Mouse (Mus musculus): ENCODE results near the gene Esam. TPM values are rescaled to one million over a fixed set of nuclear protein-coding genes. Genes with fewer than 3 reads are reported as not detected.
A peak's percentile ranks its signal among the peaks of the same experiment; 100 is the strongest.

Gene Esam
- polyA plus RNA-seq (2016; fragmentation: Nextera tagmentation; extraction: Ambion mirVana), result 26.9 and 27.0 TPM in 2 replicates

DNA sequence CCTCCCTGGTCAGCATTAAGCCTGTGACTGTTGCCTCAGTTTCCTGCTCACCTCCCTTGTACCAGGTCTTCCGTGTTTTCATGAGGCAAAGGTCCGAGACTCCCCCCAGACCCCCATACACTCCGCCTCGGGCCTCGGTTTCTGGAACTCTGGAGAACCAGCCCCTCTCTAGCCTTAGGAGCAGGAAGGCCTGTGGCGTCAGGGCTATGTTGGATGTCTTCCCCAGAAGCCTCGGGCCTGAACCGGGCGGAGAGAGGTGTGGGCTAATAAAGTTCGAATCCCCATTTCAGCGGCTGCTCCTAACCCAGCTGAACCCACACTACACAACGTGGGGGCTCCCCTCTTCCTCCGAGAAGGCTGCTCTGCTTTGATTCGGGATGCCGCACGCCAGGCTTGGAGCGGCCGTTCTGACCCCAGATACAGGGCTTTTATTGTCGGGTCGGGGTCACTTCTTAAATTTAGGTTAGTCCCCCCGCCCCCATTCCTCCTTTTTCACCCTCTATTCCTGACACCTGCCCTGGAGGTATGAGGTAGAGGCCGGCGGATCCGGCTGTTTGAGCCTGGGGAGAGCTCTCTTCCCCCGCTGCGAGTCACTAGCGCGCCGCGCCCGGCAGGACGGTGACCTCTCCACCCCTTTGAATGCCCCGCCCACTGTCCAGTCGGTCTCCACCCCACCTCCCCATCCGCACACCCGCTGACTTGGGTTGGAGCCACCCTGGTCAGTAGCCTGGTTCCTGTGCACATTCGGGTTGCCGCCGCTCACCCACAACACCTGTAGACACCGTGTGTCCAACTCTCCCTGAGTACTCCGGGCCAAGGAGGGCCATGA lies at the start of gene Esam:
Esam (plus strand) TSS at position 683 of the 829 bp plus-strand sequence.
- Histone ChIP-seq H3K4me1 (peaks cover 42% of the 10 kb centered on the region), H3K27me3 (ENCODE audit: poor library complexity, severe bottlenecking) (peaks cover 76% of the 10 kb centered on the region), H3K4me3 (peak within 1 kb of the TSS; percentile 46), H3K36me3 (replicated peaks) (peaks cover 37% of the 10 kb centered on the region), H3K9me3 (peaks cover 7% of the 10 kb centered on the region; the same call in 1 of the 2 replicates), H3K27ac (0 out of 2 replicates have a peak within 1 kb of the TSS, but pooled peaks have one; percentile 26)
- WGBS, result 2% methylated on average over 41 of the region's 41 CpGs
- peak; percentile 33 for DNase-seq (ENCODE audit: extremely low spot score, low spot score)

DNA sequence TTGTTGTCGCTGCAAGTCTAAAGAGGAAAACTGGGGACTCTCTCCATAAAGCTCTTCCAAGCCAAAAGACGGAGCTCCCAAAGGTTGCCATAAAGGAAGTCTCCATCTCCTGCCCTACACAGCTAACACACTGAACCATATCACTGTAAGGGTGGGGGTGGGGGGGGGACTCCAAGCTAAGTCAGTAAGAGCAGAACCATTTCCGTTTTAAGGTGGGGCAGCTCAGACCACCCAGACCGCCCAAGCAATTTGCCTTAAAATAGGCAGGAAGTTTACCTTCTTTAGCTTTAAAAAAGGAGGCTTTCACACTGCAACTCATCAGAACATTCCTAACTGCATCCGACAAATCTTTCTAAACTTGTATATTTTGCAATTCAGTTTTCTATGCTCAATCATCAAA lies 42.7 kb upstream of the Esam start:
- 80% methylated on average over 5 of the region's 5 CpGs for WGBS
- no peak overlapping the region for H3K4me3 ChIP-seq
- no peaks in the 10 kb centered on the region; the same call in 1 of the 2 replicates for H3K9me3 ChIP-seq
- H3K27ac ChIP-seq, result no peak overlapping the region
- peaks cover 19% of the 10 kb centered on the region for H3K4me1 ChIP-seq
- no peaks in the 10 kb centered on the region for H3K27me3 ChIP-seq (ENCODE audit: poor library complexity, severe bottlenecking)
- DNase-seq (ENCODE audit: extremely low spot score, low spot score), result no peak
- H3K36me3 ChIP-seq (replicated peaks), result no peaks in the 10 kb centered on the region

DNA sequence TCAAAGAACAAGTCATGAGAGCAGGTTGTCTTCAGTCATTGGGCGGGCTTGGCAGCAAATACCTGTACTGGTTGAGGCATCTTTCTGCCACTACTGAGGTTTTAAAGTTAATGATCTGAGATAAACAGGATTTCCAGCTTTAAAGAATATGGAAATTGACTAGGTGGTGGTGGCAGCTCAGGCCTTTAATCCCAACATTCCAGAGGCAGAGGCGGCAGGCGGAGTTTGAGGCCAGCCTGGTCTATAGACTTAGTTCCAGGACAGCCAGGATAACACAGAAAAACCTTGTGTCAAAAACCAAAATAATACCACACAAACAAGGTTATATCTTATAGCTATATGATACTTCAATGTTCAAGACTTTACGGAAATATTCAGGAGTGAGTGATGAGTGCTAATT lies 39.8 kb upstream of the Esam start:
- Histone ChIP-seq H3K4me1 (peaks cover 34% of the 10 kb centered on the region), H3K27ac (peak overlapping the region; percentile 99; the same call in 1 of the 2 replicates), H3K4me3 (peak overlapping the region; percentile 99), H3K9me3 (no peaks in the 10 kb centered on the region; the same call in 1 of the 2 replicates), H3K36me3 (replicated peaks) (peaks cover 16% of the 10 kb centered on the region), H3K27me3 (ENCODE audit: poor library complexity, severe bottlenecking) (no peaks in the 10 kb centered on the region)
- WGBS, result 33% methylated on average over 4 of the region's 4 CpGs
- no peak for DNase-seq (ENCODE audit: extremely low spot score, low spot score)

DNA sequence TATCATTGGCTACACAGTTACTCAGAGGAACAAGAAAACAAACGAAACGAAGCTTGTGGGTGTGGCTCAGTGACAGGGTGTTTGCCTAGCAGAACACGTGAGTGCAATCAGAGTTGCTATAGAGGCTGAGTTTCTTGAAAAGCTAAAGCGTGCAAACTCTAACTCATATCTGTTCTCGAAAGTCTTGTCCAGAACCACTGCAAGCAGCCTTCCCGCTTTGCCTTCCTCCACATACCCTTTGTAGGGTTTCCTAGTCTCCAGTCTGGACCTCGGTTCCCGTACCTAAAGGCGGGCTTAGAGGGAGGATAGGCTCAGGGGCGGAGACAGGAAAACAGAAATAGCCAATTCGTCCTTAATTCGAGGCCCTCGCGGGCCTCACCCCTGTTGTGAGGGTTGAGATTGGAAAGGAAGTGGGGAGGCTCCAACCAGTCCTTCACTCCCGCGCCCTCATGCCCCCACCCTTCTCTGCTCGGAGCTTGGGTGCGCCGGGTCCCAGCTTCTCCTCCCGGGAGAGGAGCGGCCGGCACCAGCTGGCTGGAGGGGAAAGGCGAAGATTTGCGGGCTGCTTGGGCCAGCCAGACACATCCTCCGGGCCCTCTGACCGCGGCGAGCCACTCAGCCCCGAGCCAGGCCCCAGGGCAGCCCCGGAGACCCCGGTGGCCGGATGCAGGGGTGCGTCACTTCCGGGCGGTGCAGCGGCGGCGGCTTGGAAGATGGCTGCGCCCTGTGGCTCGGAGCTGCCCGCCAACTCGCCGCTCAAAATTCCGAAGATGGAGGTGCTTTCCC lies 39.1 kb upstream of the Esam start, which contains the start of gene Msantd2:
Msantd2 (plus strand) TSS at position 709 of the 786 bp plus-strand sequence.
- Histone ChIP-seq H3K4me1 (peaks cover 34% of the 10 kb centered on the region), H3K9me3 (no peaks in the 10 kb centered on the region; the same call in 1 of the 2 replicates), H3K27ac (peak within 1 kb of the TSS; percentile 99), H3K27me3 (ENCODE audit: poor library complexity, severe bottlenecking) (no peaks in the 10 kb centered on the region), H3K4me3 (peak within 1 kb of the TSS; percentile 99), H3K36me3 (replicated peaks) (peaks cover 23% of the 10 kb centered on the region)
- DNase-seq (ENCODE audit: extremely low spot score, low spot score), result peak; percentile 94
- under 1% methylated on average over 44 of the region's 44 CpGs for WGBS

DNA sequence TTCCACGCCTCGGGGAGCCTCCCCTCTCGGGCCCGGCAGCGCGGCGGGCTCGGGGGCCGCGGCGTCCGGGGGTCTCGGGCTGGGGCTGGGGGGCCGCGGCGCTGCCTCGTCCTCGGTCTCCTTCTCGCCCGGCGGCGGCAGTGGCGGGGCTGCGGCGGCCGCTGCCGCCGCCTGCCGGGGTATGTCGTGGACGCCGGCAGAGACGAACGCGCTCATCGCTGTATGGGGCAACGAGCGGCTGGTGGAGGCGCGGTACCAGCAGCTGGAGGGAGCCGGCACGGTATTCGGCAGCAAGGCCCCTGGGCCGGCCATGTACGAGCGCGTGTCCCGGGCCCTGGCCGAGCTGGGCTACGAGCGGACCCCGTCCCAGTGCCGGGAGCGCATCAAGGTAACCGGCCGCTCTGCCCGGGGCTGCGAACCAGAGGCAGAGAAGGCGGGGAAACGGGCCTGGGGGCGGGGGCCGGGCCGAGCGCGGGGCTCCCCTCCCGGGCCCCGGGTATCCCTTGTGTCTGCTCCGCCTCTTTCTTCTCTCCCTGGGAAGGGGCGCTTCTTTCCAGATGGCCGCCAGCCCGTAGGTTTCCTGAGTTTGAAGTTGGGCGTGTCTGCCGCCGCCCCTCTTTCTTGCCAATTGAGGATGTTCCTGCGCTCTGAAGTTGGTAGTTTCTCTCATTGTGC lies 38.3 kb upstream of the Esam start:
- peak overlapping the region; percentile 99 for H3K4me3 ChIP-seq
- under 1% methylated on average over 73 of the region's 75 CpGs for WGBS
- peak overlapping the region; percentile 99 for H3K27ac ChIP-seq
- H3K9me3 ChIP-seq, result no peaks in the 10 kb centered on the region; the same call in 1 of the 2 replicates
- H3K27me3 ChIP-seq (ENCODE audit: poor library complexity, severe bottlenecking), result no peaks in the 10 kb centered on the region
- peaks cover 34% of the 10 kb centered on the region for H3K4me1 ChIP-seq
- peaks cover 31% of the 10 kb centered on the region for H3K36me3 ChIP-seq (replicated peaks)
- peak; percentile 68 for DNase-seq (ENCODE audit: extremely low spot score, low spot score)

DNA sequence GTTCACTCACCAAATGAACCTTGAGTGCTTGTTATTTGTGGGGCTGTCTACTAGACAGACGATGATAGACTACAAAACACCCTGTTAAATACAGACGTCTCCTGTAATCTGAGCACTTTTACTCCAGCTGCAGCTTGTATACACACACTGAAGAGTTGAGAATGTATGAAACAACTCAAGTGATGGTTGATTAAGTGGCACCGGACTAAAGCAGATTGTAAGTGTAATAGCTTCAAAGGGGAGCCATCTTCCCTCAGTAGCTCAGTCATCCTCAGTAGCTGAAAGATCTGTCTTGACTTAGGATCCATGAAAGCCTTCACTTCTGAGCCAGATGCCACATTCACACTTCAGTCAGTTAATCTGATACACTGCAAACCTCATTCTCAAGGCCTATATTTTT lies 32.1 kb upstream of the Esam start:
- H3K4me1 ChIP-seq, result peaks cover 8% of the 10 kb centered on the region
- no peaks in the 10 kb centered on the region; the same call in 1 of the 2 replicates for H3K9me3 ChIP-seq
- WGBS, result 86% methylated on average over 3 of the region's 3 CpGs
- H3K27ac ChIP-seq, result no peak overlapping the region
- DNase-seq (ENCODE audit: extremely low spot score, low spot score), result no peak
- no peaks in the 10 kb centered on the region for H3K27me3 ChIP-seq (ENCODE audit: poor library complexity, severe bottlenecking)
- no peak overlapping the region for H3K4me3 ChIP-seq
- H3K36me3 ChIP-seq (replicated peaks), result peaks cover 54% of the 10 kb centered on the region

DNA sequence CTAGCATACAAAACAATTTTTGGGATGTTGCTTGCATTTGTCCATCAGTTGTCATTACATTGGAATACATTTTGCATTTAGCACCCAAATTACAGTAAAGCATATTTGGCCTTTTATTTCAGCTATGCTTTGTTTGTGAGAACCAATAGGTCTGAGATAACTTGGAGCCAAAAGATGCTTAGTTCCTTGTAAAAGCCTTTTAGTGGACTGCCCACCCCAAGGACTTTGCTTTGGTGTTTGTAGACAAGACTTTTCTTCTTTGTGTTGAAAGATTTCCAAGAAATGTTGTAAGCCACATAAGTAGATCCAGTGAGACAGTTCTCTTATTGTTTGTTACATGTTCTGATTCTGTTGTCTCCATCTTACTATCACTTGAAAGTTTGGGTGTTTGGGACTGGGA lies 31.6 kb upstream of the Esam start:
- no peaks in the 10 kb centered on the region; the same call in 1 of the 2 replicates for H3K9me3 ChIP-seq
- peaks cover 54% of the 10 kb centered on the region for H3K36me3 ChIP-seq (replicated peaks)
- no peak overlapping the region for H3K27ac ChIP-seq
- no peak overlapping the region for H3K4me3 ChIP-seq
- no peak for DNase-seq (ENCODE audit: extremely low spot score, low spot score)
- H3K27me3 ChIP-seq (ENCODE audit: poor library complexity, severe bottlenecking), result no peaks in the 10 kb centered on the region
- H3K4me1 ChIP-seq, result peaks cover 3% of the 10 kb centered on the region; the same call in 1 of the 2 replicates

DNA sequence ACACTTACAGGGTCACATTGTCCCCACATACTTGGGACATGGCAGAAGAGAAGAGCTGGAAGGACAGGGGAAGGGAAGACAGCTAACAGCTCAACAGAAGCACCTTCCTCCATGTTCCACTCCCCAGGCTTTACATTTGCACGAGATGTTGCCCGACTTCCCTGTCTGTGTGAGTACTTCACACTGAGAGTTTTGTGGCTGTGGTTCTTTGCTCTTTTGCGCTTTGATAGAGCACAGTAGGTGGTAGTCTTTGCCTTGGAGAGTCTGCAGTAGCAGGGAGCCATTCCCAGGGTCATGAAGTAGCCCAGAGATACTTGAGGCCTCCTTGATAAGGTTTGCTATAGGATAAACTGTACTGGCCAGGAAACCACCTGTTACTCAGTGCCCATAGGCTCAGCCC lies 27.7 kb upstream of the Esam start:
- Histone ChIP-seq H3K27me3 (ENCODE audit: poor library complexity, severe bottlenecking) (no peaks in the 10 kb centered on the region), H3K27ac (no peak overlapping the region), H3K4me1 (no peaks in the 10 kb centered on the region), H3K36me3 (replicated peaks) (peaks cover 29% of the 10 kb centered on the region), H3K4me3 (no peak overlapping the region), H3K9me3 (no peaks in the 10 kb centered on the region)
- 78% methylated on average over 3 of the region's 3 CpGs for WGBS
- no peak for DNase-seq (ENCODE audit: extremely low spot score, low spot score)

DNA sequence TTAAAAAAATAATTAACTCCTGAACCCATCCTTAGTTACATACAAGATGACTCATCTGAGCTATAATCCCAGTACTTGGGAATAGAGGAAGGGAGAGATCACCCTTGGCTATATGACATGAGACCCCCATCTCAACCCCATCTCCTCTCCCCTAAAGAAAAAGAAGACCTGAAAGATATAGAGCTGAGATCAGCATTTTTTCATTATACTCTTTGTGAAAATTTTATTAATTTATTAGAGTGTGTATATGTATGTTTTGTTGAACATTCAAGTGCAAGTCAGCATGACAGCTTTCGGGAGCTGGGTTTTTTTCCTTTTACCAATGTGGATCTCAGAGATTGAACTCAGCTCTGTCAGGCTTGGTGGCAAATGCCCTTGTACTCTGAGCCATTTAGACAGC lies 26.7 kb upstream of the Esam start:
- 95% methylated on average over 1 of the region's 1 CpGs for WGBS
- Histone ChIP-seq H3K4me3 (no peak overlapping the region), H3K9me3 (no peaks in the 10 kb centered on the region), H3K27ac (no peak overlapping the region), H3K27me3 (ENCODE audit: poor library complexity, severe bottlenecking) (no peaks in the 10 kb centered on the region), H3K36me3 (replicated peaks) (peaks cover 24% of the 10 kb centered on the region), H3K4me1 (no peaks in the 10 kb centered on the region)
- no peak for DNase-seq (ENCODE audit: extremely low spot score, low spot score)

DNA sequence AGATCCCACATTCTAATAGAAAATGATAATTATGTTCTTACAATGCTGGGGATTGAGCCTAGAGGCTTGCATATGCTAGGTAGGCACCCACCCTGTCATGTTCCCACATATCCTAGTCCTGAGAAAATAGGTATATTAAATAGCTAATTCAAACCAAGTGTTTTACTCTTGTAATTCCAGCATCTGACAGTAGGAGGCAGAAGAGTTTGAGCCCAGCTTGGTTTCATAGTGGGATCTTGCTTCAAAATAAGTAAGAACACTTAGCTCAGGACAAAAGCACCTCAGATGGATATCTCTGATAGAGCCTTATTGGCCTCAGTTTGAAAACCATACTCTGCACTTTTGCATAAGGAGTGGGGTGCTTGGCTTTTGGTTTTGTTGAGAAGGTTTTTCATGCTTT lies 23.5 kb upstream of the Esam start:
- Histone ChIP-seq H3K4me1 (peaks cover 10% of the 10 kb centered on the region), H3K27ac (no peak overlapping the region), H3K36me3 (replicated peaks) (peaks cover 27% of the 10 kb centered on the region), H3K9me3 (no peaks in the 10 kb centered on the region), H3K4me3 (no peak overlapping the region), H3K27me3 (ENCODE audit: poor library complexity, severe bottlenecking) (no peaks in the 10 kb centered on the region)
- DNase-seq (ENCODE audit: extremely low spot score, low spot score), result no peak

DNA sequence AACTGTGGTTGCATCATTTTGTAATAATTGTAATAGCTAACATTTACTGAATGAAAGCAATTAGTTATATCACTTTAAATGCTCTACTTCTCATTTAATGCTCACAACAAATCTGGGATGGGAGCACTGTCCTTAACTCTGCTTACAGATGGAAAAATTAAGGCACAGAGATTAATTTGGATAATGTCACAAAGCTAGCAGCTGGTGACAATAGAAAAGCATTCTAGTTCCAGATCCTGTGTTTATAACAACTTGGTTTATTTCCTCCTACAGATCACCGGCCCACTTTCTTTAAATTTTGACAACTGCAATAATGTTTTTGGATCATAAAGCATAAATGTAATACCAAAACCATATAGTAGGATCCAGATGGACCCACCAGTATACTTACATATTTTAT lies 21.9 kb upstream of the Esam start:
- no peaks in the 10 kb centered on the region for H3K9me3 ChIP-seq
- no peak overlapping the region for H3K27ac ChIP-seq
- DNase-seq (ENCODE audit: extremely low spot score, low spot score), result no peak
- H3K4me3 ChIP-seq, result no peak overlapping the region
- no peaks in the 10 kb centered on the region for H3K27me3 ChIP-seq (ENCODE audit: poor library complexity, severe bottlenecking)
- H3K4me1 ChIP-seq, result peaks cover 10% of the 10 kb centered on the region
- 98% methylated on average over 1 of the region's 1 CpGs for WGBS
- H3K36me3 ChIP-seq (replicated peaks), result peaks cover 16% of the 10 kb centered on the region

DNA sequence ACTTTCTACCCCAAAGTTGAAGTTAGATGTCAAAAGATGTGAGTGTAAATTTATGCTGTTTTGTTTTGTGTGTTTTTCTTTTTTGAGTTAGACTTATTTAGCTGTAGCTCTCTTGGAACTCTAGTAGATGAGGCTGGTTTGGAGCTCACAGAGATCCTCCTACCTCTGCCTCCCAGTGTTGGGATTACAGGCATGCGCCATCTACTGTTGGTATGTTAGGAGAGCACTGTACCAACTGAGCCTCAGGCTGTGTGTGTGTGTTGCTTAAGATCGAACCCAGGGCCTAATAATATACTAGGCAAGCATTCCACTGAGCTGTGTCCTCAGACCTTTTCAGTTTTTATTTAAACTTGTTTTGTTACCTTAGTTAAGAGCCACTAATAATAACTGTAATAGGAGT lies 15.8 kb upstream of the Esam start:
- Histone ChIP-seq H3K27me3 (ENCODE audit: poor library complexity, severe bottlenecking) (no peaks in the 10 kb centered on the region), H3K36me3 (replicated peaks) (peaks cover 6% of the 10 kb centered on the region; the same call in 1 of the 2 replicates), H3K27ac (no peak overlapping the region), H3K9me3 (no peaks in the 10 kb centered on the region), H3K4me3 (no peak overlapping the region), H3K4me1 (peaks cover 10% of the 10 kb centered on the region)
- 86% methylated on average over 2 of the region's 2 CpGs for WGBS
- DNase-seq (ENCODE audit: extremely low spot score, low spot score), result no peak

Data from forebrain, embryonic 10.5 days (tissue).